Mouse (Mus musculus): ENCODE results near the gene Igfbpl1. TPM values are rescaled to one million over a fixed set of nuclear protein-coding genes. Genes with fewer than 3 reads are reported as not detected.
A peak's percentile ranks its signal among the peaks of the same experiment; 100 is the strongest.

The Igfbpl1 gene
- total RNA-seq, 2 experiments from 2014 or later, result not detected

- ATAC-seq (replicated peaks; ENCODE audit: low FRiP score, low TSS enrichment, poor library complexity, severe bottlenecking), result no peak
These were observed 2.5 kb downstream of the Igfbpl1 start for GRCm38 (mm10) chr4:45824049-45824760.

GRCm38 (mm10) chr4:45822781-45823575 lies 3.7 kb downstream of the Igfbpl1 start:
- no peak for ATAC-seq (replicated peaks; ENCODE audit: low FRiP score, low TSS enrichment, poor library complexity, severe bottlenecking)

- ATAC-seq (replicated peaks; ENCODE audit: low FRiP score, low TSS enrichment, poor library complexity, severe bottlenecking), result no peak
These were observed 4.7 kb downstream of the Igfbpl1 start for GRCm38 (mm10) chr4:45821995-45822394.

GRCm38 (mm10) chr4:45820074-45820830 lies 6.5 kb downstream of the Igfbpl1 start:
- ATAC-seq (replicated peaks; ENCODE audit: low FRiP score, low TSS enrichment, poor library complexity, severe bottlenecking), result no peak

- ATAC-seq (replicated peaks; ENCODE audit: low FRiP score, low TSS enrichment, poor library complexity, severe bottlenecking), result peak; percentile 60; the same call in 1 of the 2 replicates
These were observed 7.4 kb downstream of the Igfbpl1 start for GRCm38 (mm10) chr4:45819208-45819931.

GRCm38 (mm10) chr4:45818814-45819207 lies 7.9 kb downstream of the Igfbpl1 start:
- no peak for ATAC-seq (replicated peaks; ENCODE audit: low FRiP score, low TSS enrichment, poor library complexity, severe bottlenecking)

- ATAC-seq (replicated peaks; ENCODE audit: low FRiP score, low TSS enrichment, poor library complexity, severe bottlenecking), result 0 out of 2 replicates have a peak, but pooled peaks have one; percentile 43
These were observed 11.2 kb downstream of the Igfbpl1 start for GRCm38 (mm10) chr4:45815542-45815941.

GRCm38 (mm10) chr4:45811250-45811649 lies 15.5 kb downstream of the Igfbpl1 start:
- ATAC-seq (replicated peaks; ENCODE audit: low FRiP score, low TSS enrichment, poor library complexity, severe bottlenecking), result no peak

- ATAC-seq (replicated peaks; ENCODE audit: low FRiP score, low TSS enrichment, poor library complexity, severe bottlenecking), result no peak
These were observed 18.7 kb downstream of the Igfbpl1 start for GRCm38 (mm10) chr4:45808034-45808433.

GRCm38 (mm10) chr4:45802900-45803299 lies 23.8 kb downstream of the Igfbpl1 start:
- ATAC-seq (replicated peaks; ENCODE audit: low FRiP score, low TSS enrichment, poor library complexity, severe bottlenecking), result no peak

- ATAC-seq (replicated peaks; ENCODE audit: low FRiP score, low TSS enrichment, poor library complexity, severe bottlenecking), result no peak
These were observed 26.7 kb downstream of the Igfbpl1 start for GRCm38 (mm10) chr4:45799956-45800537.

- ATAC-seq (replicated peaks; ENCODE audit: low FRiP score, low TSS enrichment, poor library complexity, severe bottlenecking), result peak; percentile 91
These were observed 27.8 kb downstream of the Igfbpl1 start, which contains the start of gene Aldh1b1 for GRCm38 (mm10) chr4:45798964-45799363. Gene Aldh1b1, plus strand, starts transcription at chr4:45799022.

- ATAC-seq (replicated peaks; ENCODE audit: low FRiP score, low TSS enrichment, poor library complexity, severe bottlenecking), result no peak
These were observed 30.0 kb downstream of the Igfbpl1 start for GRCm38 (mm10) chr4:45796760-45797159.

GRCm38 (mm10) chr4:45795191-45795811 lies 31.4 kb downstream of the Igfbpl1 start:
- ATAC-seq (replicated peaks; ENCODE audit: low FRiP score, low TSS enrichment, poor library complexity, severe bottlenecking), result no peak

- ATAC-seq (replicated peaks; ENCODE audit: low FRiP score, low TSS enrichment, poor library complexity, severe bottlenecking), result no peak
These were observed 36.7 kb downstream of the Igfbpl1 start for GRCm38 (mm10) chr4:45790018-45790417.

- peak; percentile 68 for ATAC-seq (replicated peaks; ENCODE audit: low FRiP score, low TSS enrichment, poor library complexity, severe bottlenecking)
These were observed 37.3 kb downstream of the Igfbpl1 start for GRCm38 (mm10) chr4:45789263-45789958.

- no peak for ATAC-seq (replicated peaks; ENCODE audit: low FRiP score, low TSS enrichment, poor library complexity, severe bottlenecking)
These were observed 38.2 kb downstream of the Igfbpl1 start for GRCm38 (mm10) chr4:45788446-45789081.
